Mouse (Mus musculus) layer of hippocampus, adult 8-10 months (tissue): Measurements from ENCODE around the gene Il31. TPM values are rescaled to one million over a fixed set of nuclear protein-coding genes. Genes with fewer than 3 reads are reported as not detected.
A peak's percentile ranks its signal among the peaks of the same experiment; 100 is the strongest.
"Not testable (repeated sequence)": the region's sequence is repeated elsewhere in the genome, so short reads cannot be mapped to it uniquely, and the experiment has no call there.

ENCODE experiments used
- DNase-seq, 2 experiments: peaks; one replicate each; pipeline ENCODE4 v3.0.0; 2022; ENCODE audit warnings: low spot score in 2 of 2
- total RNA-seq, 4 experiments: library from RNA; stranded (reverse); gene quantifications; 2 replicates each; pipeline ENCODE4 v1.2.4; 2022

Il31 gene
- not detected for total RNA-seq

DNA sequence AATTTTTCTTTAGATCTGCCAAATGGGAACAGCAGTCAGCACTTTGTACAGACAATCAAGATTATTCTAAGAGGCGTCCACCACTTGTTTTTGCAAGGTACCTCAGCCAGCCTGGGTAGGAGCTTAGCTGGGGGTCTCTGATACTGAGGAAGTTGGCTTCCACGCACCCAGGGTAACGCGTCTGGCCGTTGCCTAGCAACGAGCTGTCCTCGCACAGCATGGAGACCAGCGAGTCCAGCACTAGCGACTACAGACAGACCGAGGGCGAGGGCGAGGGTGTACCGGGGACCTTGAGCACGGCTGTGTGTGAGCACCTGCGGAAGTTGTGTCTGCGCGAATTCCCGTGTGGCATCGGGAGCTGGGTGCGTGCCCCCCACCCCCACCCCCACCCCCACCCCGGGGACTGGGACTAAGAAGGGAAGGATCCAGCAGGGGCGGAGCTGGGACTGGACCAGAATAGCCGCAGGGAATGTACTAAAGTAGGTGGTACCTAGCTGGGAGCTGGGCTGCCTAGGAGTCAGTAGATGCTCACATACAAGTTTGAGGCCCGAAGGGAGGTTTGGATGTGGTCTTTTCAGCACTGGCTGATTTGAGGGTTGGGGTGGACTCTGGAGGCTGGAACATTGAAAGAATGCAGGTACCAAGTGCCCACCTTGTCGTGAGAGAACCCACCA is at the start of gene Il31, which contains the start of gene Lrrc43:
Il31 (minus strand) TSS at position 378 of the 674 bp plus-strand sequence.
Lrrc43 (plus strand) TSS at position 194 of the 674 bp plus-strand sequence.
- DNase-seq: no peak

DNA sequence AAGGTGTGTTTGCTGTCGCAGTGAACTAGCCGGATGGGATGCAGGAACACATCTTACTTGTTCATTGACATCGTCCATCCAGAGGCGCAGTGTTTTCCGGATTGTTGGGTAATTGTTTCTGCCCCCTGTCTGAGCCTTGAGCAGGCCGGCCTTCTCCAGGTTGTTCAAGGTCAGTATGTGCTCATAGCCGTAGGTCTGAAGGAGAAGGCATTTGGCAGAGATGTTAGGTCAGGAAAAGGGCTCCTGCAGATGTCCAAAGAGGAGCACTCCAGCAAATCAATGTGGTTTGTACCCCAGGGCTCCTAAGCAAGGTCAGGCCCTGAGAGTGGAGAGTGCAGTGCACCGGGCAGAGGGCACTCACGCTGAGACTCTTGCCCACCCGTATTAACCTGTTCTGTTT is 44.5 kb upstream of the Il31 start:
- DNase-seq: peak; percentile 1

DNA sequence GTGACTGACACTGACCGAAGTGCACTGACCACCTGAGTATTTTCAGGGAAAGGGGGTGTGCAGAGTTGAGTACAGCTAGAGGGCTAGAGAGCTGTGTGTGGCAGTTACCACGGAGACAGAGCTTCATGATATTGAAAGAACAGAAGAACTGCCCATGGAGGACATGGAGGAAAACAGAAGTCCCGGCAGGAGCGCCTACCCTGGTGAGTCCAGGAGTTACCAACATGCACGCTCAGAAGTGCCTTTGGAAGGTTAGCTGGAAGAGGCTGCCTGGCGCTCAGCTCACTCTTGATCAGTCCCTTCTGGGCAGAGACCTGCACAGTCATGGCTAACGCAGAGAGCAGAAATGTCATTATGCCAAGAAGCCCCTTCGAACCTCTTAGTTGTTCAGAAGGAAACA is 40.8 kb upstream of the Il31 start:
- peak; percentile 2 for DNase-seq

DNA sequence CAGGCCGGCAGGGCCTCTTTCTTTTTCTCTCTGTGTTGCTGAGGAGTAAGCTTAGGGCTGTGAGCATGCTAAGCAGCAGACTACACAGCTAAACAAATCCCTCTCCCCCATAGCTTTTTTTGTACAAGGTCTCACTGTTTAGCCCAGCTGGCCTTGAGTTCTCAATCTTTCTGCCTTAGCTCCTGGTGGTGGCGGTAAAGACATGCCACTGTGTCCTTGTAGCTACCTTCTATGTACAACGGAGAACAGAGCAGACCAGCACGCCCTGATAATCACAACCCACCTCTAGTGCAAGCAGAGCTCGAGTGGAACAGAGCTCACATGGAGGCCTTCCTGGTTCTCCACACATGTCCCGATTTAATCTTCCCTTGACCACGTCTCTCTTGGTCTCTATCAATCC is 39.4 kb upstream of the Il31 start:
- peak in 1 of 2 experiments; percentile 2 for DNase-seq

DNA sequence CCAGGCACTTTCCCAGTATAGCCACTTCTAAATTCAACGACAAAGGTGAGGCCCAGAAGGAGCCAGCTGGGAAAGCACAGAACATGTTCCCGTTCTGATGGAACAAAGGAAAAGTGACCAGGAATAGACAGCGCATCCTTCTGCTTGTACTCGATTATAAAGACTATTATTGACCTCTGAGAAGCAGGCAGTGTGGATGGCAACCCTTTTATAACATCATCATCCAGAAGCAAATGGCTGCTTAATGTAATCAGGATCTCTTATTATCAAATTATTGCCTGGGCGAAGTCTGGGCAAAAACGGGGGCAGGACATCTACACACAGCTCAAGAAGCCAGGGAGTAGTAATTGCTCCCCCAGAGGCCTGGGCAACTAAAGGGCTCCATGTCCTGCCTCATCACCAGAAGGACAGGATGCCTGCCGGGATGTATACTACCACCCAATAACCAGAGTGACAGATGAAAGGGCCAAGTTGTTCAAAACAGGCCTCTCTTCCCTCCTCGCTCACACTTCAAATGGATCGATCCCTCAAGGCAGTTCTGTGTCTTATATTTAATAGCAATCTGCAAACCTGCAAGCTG is 36.7 kb upstream of the Il31 start:
- peak in 1 of 2 experiments; percentile 1 for DNase-seq

DNA sequence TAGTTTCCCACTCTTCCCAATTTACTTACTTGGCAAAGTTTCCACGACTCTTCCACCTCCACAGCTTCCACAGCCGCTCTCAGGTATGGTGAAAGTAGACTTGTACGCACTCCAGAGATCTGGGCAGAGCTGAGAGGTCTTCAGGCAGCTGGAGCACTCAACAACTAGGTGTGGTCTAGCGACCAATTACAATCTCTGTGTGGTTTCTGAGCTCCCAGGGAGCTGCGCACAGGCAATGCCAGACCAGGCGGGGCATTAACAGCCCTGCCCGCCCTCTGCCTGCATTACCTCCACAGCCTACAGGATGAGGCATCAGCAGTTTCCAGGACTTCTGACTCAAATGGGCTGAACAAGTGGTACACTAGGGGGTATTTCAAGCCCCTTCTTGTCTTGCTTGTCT is 36.0 kb upstream of the Il31 start, which contains the start of gene Gm49027:
Gm49027 (minus strand) TSS at position 208 of the 400 bp plus-strand sequence.
- peak; percentile 2 to 3 for DNase-seq

DNA sequence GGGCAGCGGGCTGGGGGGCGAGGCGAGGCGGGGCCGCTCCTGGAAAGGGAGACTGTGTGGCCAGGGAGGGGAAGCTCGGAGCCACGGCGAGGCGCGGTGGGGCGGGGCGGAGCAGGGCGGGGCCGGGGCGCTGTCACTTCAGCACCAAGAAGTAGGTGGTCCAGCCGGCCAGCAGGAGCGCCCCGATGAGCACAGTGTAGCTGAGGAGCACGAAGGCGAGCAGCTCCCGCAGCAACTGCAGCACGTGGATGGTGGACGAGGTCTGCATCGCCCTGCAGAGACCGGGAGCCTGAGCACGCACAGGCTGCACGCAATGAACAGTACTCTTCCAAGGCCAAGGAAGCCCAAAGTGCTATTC is 35.1 kb upstream of the Il31 start:
- DNase-seq: no peak

DNA sequence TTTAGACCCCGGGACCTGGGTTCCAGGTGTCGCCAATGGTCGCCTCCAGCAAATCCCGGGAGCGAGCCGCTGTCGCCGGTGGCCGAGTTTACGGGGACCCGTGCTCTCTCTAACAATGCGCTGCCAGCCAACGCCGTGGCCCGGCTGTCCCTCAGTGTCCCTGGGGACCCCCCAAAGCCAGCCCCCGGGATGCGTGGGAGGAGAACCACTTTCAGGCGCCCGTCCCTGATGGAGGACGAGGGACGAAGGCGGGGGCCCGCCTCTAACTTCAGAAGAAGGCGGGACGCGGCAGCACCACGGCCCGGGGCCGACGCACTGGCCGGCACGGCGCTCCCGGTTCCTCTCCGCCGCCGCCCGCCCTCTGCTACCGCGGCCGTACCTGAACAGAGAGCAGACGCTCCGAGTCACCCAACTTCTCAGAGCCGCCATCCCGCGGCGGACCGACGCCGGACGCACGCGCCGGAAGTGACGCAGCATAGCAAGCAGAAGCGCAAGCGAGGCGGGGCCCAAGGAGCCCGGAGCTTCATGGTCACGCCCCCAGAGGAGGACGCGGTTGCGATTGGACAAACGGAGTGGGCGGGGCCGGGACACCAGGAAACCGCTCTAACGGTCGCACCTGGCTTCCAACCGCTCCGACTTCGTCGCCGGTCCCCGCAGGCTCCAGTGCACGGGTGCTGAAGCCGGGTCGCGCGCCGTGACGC is 34.6 kb upstream of the Il31 start, which contains the start of gene Diablo:
Diablo (minus strand) TSS at position 485 of the 701 bp plus-strand sequence.
- DNase-seq: peak; percentile 95 to 97

DNA sequence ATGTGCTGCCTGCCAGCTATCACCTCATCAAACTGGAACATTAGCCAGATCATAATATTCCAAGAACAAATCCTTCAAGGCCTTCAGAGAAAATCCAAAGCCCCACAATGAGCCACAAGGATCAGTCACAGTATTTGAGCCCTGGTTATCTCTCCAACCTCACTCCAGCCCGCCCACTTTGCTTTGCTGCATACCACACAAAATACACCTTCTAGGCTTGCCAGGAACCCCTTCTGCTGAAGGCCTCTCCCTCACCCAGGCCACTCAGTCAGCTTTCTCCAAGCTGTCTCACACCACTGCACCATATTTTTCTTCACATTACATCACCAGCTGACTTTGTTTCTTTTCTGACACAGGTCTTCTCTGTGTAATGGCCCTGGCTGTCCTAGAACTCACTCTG is 32.9 kb upstream of the Il31 start:
- peak in 1 of 2 experiments; percentile 1 for DNase-seq

DNA sequence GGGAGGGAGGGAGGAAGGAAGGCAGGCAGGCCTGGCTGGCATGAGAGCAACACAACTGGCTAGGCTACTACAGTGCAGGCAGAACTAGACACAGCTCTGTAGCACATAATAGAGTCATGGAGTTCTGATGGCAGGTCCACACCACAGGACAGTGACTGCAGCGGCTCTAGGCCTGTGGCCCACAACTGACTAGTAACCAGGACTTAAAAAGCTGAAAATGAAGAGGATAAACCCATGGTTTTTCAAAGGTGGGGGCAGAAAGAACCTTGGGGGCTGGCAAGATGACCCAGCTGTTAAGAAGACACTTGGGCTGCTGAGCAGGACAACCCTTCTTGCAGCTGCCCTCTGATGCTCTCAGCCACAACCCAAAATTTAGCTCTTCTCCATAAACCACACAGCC is 32.3 kb upstream of the Il31 start:
- DNase-seq: peak in 1 of 2 experiments; percentile 1

DNA sequence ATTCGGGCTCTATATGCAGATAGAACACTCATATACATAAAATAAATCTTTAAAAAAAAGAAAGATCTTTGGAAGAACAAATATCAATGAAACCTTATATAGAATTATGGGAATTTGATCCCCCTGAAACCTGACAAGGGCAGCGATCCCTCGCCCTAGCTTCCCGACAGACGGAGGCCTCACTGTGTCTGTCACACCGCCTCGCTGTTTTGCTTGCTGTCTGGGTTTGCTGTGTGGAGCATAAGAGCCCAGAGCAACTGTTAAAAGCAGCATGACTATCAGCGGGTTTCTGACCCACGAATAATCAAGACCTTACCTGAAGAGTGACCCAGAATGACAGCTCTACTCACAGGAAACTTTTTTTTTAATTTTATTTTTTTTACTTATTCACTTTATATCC is 31.4 kb upstream of the Il31 start:
- DNase-seq: peak; percentile 1 to 2

DNA sequence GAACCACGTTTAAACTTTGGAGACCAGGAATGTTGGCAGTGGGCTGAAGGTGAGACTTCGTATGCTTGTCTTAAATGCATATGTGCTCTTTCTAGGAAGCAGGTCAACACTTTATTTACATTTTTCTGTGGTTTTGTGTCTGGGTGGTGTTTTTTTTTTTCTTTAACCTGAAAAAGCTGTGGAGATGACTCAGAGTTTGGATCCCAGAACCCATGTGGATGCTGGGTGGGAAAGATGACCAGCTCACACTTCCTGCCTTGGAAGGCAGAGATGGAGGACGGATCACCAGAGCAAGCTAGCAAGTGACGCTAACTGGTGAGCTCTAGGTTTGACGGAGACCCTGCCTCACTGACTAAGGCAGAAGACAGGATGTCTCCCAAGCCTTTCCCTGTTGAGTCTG is 25.6 kb upstream of the Il31 start:
- DNase-seq: no peak

DNA sequence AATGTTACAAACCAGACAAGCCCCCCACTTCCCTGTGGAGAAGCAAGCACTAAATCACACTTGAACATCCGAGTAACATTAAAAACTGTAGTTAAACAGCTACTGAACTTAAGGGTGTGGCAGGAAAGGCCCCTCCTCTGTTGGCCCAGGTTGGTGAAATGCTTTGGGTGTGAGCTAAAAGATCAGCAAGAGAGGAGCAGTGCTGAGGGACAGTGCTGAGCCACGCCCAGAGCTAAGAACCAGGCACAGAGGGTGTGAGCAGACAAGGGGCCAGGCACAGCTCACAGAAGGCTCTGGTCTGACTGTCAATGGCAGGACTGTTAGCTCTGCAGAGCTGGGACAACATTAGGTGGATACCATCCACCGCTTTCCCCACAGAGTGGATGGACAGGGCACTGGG is 22.8 kb upstream of the Il31 start:
- no peak for DNase-seq

DNA sequence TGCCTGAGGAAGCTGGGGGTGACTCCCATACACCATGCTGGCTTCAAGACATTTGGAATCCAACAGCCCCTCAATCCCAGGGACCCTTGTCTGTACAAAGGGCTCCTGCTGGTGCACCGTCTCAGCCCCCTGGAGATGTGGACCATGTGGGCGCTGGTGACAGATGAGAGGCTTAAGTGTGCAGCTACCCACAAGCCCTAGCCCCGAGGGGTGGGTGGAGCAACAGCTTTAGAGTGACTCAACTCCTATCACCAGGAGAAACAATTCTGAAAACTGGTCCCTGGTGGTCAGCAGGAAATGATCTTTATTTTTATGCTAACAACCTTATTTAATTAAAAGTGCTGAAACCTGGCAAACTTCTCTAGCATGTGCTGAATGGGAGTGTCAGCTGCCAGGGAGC is 22.1 kb upstream of the Il31 start:
- DNase-seq: not testable (repeated sequence)

DNA sequence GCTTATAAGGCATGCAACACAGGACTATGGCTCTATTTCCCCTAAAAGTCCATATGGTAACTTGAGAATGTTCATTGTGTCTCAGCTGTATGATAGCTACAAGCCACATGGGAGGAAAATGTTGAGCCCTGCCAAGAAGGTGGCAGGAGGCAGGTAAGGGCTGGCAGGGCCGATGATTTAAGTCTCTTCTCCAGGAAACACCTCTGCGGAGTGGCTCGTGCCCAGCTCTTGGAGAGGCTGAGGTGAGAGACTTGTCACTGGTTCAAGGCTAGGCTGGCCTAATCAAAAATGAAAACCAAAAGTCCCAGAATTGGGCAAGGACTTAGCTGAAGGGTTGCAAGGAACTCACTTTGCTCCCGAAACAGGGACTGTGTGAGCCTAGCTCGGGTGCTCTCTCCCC is 20.9 kb upstream of the Il31 start, which contains the start of gene B3gnt4:
B3gnt4 (plus strand) TSS at position 301 of the 400 bp plus-strand sequence.
- no peak for DNase-seq

DNA sequence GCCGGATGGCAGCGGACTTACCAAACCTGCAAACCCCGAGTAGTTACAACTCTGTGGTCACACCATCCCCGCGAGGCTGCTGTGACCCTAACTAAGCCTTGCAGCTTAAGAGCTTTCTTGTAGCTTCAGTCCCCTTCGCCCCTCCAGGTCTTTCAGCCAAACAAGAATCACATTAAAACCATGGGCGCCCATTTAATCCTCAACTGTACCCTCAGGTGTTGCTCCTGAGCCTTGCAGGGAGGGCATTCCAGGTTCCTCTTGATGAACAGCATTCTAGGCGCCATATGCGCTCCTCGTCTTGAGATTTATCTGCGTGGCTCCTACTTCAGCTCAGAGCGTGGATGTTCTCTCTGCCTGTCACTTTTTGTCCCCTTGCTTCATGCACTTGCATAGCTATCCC is 19.6 kb upstream of the Il31 start:
- DNase-seq: no peak

DNA sequence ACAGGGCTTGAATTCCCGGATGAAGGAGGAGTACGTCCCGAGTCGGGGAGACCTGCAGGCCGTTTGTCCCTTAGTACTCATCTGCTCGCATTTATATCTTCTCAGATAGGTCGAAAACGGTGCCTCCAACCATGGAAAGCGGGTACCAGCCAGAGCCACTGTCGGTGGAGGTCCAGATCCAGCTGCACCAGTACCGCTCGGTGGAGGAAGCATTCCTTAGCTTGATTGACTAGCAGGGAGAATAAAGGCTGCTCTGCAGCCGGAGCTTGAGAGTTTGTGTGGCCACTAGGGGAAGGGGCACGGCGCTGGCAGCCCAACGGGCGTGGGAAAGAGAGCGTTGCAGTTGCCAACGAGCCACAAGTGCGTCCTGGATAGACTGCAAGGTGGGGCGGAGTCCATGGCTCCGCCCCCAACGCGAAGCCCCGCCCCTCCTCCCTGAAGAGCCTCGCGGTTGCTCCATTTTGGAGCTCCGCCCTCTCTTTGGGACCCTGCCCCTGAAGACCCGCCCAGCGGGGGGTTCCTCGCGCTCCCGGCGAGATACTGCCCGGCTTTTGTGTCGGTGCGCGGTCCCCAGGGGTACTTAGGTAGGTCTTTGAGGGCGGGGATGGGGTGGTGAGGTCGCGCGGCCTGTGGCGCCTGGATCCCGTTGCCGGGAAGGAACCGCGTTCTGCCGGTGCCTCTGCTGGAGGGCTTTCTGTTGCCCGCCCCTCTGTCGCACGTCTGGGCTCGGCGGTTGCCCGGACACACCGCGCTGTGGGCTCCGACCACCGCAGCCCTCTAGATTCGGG is 18.8 kb upstream of the Il31 start:
- DNase-seq: peak; percentile 62 to 68

DNA sequence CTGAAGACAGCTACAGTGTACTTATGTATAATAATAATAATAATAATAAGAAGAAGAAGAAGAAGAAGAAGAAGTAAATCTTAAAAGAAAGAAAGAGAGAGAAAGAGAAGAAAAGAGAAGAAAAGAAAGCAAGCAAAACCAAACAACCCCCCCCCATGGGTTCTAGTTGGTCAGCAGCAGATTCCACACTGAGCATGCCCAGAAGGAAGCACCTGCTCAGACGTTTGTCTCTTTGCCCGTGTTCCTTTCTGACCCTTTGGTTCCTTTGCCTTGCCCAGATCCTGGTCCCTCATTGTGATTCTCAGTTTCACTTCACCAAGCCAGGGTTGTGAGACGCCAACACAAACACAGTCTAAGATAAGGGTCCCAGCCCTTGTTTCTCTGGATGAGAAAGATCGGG is 12.7 kb upstream of the Il31 start:
- no peak for DNase-seq

DNA sequence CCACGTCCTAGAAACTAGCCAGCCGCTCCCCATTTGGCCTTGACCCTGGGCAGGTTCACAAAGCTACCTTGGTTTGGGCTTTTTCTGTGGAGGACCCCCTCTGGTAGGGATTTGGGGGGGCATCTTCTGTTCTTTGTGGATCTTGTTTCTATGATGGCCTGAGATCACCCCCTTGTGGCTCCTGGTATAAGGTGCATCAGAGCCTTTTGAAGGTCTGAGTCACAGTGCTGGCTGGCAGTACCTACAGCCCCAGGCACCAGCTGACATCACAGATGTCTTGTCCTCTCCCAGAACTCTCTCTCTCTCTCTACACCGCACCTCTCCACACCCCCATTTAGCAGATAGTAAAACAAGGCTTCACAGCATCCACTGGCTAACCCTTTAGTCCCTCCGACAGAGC is 10.4 kb upstream of the Il31 start:
- peak; percentile 48 to 63 for DNase-seq

DNA sequence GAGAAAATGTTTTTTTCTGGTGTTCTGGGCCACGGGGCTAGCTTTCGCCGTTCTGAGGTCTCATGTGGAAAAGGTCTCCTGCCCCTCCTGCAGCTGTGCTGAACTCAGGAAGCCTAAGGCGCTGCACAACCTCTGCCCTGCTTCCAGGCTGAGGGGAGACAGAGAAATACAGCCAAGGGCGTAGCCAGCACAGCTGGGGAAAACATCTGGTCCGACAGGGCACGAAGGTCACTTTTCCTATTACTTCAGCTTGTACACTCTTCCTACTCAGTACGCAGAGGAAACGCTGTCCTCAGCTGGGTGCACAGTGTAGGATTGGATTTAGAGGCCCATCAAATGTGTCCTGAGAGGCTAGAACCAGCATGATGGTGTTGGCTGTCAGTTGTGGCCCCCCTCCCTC is 646 bp upstream of the Il31 start:
- no peak for DNase-seq

DNA sequence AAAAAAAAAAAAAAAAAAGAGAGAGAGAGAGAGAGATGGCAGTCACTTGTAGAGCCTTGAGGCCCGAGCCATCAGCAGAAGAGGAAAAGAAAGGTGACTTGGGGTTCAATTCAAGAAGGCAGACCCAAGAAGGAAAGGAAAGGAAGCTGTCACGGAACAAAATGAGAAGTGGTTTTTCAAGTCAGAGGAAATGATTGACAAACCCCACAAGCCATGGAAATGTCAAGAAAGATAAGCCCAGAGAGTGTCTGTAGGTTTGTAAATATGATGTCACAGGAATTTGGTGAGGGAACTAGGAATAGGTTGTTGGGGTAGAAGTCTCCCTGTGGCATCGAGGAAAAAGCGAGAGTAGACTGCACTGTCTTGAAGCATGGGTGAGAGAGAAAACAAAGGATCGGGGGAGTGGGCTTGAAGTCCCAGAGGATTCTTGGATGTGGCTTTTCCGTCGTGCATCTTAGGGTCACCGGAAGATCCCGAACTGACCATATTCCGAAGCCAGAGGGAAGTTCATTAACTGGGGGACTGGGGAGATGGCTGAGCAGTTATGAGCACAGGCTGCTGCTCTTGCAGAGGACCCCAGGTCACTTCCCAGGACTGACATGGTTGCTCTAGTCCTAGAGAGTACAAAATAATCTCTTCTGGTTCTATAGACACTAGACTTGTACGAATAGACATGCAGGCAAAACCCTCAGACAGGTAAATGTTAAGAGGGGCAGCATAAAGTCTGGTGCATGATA is 1.5 kb downstream of the Il31 start:
- no peak for DNase-seq
